Mouse (Mus musculus) testis, adult 2 months (tissue): ENCODE results near the gene Gse1. TPM values are rescaled to one million over a fixed set of nuclear protein-coding genes. Genes with fewer than 3 reads are reported as not detected.

Experiments used
- H3K27ac ChIP-seq: fragments of 200-500 bp; 2 replicates; pipeline ENCODE4 v1.5.1; 2012; ENCODE audit warnings: low read depth, low read length; ENCODE audit not compliant: control insufficient read depth, insufficient read depth
- H3K27me3 ChIP-seq: fragments of 200-500 bp; 2 replicates; pipeline ENCODE4 v1.6.1; 2012; ENCODE audit warnings: mild to moderate bottlenecking, low read length, moderate library complexity; ENCODE audit not compliant: control insufficient read depth, insufficient read depth
- H3K36me3 ChIP-seq: fragments of 200-500 bp; 2 replicates; pipeline ENCODE4 v1.6.1; 2012; ENCODE audit warnings: mild to moderate bottlenecking, low read length; ENCODE audit not compliant: control insufficient read depth, insufficient read depth
- H3K4me1 ChIP-seq: fragments of 200-500 bp; 2 replicates; pipeline ENCODE4 v1.6.1; 2012; ENCODE audit warnings: low read length; ENCODE audit not compliant: control insufficient read depth, insufficient read depth
- H3K4me3 ChIP-seq: fragments of 200-500 bp; 2 replicates; pipeline ENCODE4 v1.5.1; 2012; ENCODE audit warnings: low read depth, mild to moderate bottlenecking, low read length, moderate library complexity, mixed read lengths; ENCODE audit not compliant: control insufficient read depth
- CTCF ChIP-seq: fragments of 200-500 bp; IDR thresholded peaks from 2 replicates; pipeline ENCODE4 v1.5.1; 2012; ENCODE audit warnings: low read depth, mild to moderate bottlenecking, inconsistent platforms, low read length, moderate library complexity; ENCODE audit not compliant: control insufficient read depth, insufficient read depth, insufficient replicate concordance
- POLR2A ChIP-seq: fragments of 200-500 bp; IDR thresholded peaks from 2 replicates; pipeline ENCODE4 v1.6.1; 2012; ENCODE audit warnings: low read depth, mild to moderate bottlenecking, inconsistent platforms, low read length, moderate library complexity; ENCODE audit not compliant: control insufficient read depth
- polyA plus RNA-seq: library from polyadenylated mRNA; depleted of rRNA; stranded (reverse); fragments of >200 nt; gene quantifications from 2 replicates; pipeline ENCODE4 v1.2.3, GENCODE M21; 2012

The Gse1 gene
- polyA plus RNA-seq, 1 experiment, result 4.0 TPM

DNA sequence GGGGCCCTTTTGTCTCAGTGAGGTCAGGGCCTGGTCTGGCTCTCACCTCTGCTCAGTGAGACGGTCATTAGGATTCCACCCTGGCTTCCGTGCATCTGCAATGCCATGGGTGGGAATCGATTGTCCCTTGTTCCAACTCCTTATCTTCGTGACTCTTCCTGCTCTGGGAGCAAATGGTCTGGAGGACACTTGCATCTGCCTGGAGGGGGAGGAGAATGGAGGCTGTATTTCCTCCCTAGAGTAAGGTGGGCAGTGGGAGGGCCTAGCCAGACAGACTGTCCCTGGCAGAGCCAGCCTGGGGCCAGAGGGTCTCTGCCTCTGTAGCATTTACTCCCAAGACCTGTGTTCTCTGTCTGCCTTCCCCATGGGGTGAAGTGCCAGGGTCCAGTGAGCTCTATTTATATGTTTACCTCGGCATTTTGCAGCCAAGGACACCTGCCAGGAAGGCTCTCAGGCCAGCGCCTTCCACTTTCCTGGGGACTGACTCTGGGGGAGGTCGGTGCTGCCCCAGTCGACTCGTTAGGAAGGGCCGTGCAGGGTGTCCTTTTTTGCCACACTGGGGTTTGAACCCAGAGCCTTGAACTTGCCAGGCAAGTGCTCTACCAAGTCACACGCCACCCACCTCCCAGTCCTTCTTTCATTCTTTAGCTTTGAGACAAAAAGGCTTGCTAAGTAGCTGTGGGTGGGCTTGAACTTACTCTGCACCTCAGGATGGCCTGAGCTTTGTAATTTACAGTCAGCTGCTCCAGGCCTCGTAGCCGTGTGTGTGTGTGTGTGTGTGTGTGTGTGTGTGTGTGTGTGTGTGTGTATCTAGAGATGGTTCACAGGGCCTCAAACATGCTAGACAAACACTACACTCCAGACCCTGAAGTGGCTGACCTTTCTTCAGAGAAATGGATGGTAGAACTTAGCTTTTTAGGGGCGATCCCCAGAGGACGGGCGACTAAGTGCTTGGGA is 265.5 kb downstream of the Gse1 start:
- Histone ChIP-seq H3K36me3 (no peaks in the 10 kb centered on the region), H3K4me3 (no peak overlapping the region), H3K27ac (no peak overlapping the region), H3K27me3 (no peaks in the 10 kb centered on the region), H3K4me1 (peaks cover 10% of the 10 kb centered on the region)
- no peak for TF ChIP-seq CTCF
- TF ChIP-seq POLR2A, result no peak

DNA sequence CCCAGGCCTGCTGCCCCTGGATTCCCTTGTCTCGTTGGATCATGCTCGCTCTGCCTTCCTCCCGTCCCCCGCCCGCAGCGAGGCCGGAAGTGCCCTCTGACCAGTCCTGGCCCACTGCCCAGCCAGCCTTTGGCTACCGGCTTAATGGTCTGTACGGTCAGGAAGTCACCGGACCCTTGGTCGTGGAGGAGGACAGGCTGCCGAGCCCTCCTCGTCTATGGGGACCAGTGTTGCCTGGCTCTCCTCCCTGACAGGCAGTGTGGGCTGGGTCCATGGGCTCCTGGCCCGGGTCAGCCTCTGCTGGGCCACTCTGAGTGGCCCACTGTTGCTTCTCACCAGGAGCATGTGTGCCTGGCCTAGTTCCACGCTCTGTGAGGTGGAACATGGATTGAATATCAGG is 266.6 kb downstream of the Gse1 start:
- Histone ChIP-seq H3K4me3 (no peak overlapping the region), H3K36me3 (no peaks in the 10 kb centered on the region), H3K4me1 (peaks cover 1% of the 10 kb centered on the region), H3K27ac (no peak overlapping the region), H3K27me3 (no peaks in the 10 kb centered on the region)
- TF ChIP-seq POLR2A (no peak), CTCF (no peak)

DNA sequence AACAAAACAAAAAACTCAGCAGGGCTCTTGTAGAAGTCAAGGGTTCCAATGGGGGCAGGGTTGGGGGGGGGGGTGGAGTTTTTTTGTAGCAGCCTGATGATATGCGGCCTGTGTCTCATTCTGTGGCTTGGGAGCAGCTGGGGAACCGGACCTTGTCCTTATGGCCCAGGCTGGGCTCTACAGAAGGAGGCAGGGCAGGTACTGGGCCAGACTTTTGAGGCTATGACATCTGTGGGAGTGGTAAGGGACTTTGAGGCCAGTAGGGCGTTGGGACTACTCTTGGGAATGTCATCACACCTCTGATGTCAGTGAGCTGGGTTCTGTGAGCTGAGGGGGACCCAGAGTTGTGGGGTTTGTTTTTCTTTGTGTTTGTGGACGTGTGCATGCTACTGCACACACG is 267.2 kb downstream of the Gse1 start:
- H3K36me3 ChIP-seq, result no peaks in the 10 kb centered on the region
- no peak overlapping the region for H3K27ac ChIP-seq
- no peaks in the 10 kb centered on the region; the same call in none of the 2 replicates for H3K4me1 ChIP-seq
- H3K4me3 ChIP-seq, result no peak overlapping the region
- H3K27me3 ChIP-seq, result no peaks in the 10 kb centered on the region
- TF ChIP-seq CTCF (no peak), POLR2A (no peak)

DNA sequence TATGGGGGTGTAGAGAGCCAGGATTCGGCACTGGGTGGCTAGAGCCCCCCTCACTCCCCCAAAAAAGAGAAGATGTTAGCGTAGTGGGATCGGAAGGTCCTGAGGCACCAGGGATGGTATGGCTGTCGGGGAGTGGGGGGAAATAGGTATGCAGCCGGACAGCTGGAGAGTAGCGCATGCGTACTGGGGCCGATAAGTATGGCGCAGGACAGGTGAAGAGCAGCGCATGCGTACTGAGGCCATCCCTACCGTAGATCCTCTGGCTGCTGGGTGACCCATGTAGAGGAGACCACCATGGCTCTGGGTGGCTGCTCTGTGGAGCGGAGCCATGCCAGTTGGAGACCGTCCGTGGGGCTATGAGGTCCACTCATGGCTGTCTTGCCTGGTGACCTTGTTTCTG is 268.2 kb downstream of the Gse1 start:
- Histone ChIP-seq H3K27me3 (no peaks in the 10 kb centered on the region), H3K4me1 (no peaks in the 10 kb centered on the region; the same call in none of the 2 replicates), H3K27ac (no peak overlapping the region), H3K36me3 (no peaks in the 10 kb centered on the region), H3K4me3 (no peak overlapping the region; the same call in 1 of the 2 replicates)
- TF ChIP-seq CTCF (no peak), POLR2A (peak; percentile 41; the same call in 1 of the 2 replicates)

DNA sequence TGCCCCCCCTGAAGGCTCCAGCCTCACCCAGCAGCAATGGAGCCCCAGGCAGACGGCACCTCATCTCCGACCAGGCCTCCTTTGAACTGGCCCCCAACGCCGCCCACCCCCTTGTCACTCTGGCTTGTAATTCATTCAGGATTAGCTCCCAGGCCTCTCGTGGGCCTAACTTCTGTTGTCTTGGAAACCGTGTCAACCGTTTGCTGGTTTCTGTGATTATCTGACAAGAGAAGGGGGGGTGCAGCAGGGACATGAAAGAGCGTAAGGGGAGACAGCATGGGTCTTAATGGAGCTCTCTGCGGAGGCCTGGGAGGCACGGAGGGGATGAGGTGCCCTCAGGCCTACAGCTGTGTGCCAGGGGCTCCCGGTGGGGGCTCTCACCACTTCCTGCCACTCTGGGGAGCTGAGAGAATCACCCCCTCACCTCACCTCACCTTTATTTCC is 269.3 kb downstream of the Gse1 start:
- H3K27ac ChIP-seq, result no peak overlapping the region
- no peak for TF ChIP-seq POLR2A
- H3K27me3 ChIP-seq, result no peaks in the 10 kb centered on the region
- H3K36me3 ChIP-seq, result no peaks in the 10 kb centered on the region
- no peaks in the 10 kb centered on the region; the same call in none of the 2 replicates for H3K4me1 ChIP-seq
- H3K4me3 ChIP-seq, result no peak overlapping the region

DNA sequence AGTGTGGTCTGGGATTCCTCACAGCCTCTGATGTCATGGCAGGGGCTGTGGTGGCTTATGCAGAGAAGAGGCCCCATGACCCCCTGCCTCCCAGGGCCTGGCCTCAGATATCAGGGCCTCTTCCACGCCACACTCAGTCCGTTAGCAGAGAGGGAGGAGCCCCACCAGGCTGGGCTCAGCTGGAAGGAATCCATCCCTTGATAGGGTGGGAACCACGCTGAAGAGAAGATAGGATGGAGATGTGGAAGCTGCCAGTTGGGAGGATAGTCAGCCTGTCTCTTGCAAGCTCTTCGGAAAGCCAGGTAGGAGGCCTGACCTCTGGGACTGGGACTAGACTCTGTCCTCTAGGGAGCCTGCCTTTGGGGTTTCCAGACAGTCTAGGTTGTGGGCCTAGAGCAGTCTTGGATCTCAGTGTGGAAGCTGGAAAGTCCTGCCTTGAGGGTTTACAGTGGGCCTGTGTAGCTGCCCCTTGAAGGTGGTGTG is 270.1 kb downstream of the Gse1 start:
- no peak overlapping the region for H3K4me3 ChIP-seq
- no peaks in the 10 kb centered on the region for H3K36me3 ChIP-seq
- no peak overlapping the region for H3K27ac ChIP-seq
- no peaks in the 10 kb centered on the region for H3K27me3 ChIP-seq
- no peak for TF ChIP-seq CTCF
- TF ChIP-seq POLR2A, result no peak
- no peaks in the 10 kb centered on the region; the same call in 1 of the 2 replicates for H3K4me1 ChIP-seq

DNA sequence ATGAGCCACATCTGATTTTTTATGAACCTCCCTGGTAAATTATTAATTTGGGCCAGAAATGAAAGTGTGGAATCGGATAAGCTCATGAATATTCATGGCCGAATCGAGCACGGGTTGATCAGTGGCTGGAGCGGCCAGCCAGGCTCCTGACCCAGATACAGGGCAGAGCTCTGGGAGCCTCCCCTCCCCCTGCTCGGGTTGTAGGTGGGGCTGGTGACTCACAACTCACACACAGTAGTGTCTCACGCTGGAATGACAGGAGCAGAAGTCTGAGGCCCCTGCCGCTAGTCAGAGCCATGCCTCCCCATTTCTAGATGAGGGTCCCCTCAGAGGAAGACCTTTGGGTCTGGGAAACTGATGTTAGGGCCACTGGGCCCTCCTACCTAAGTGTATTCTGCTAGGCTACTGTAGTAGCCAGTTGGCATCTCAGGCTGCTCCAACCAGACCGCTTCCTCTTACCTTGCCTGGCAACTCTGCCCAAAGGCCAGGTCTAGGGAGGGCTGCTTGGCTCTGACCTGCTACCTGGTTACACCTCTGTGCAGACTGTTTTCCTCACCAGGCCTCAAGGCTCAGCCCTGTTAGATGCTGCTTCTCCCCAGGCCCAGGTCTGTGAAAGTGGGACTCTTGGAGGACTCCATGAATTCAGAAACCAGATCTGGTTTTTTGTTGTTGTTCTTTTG is 270.8 kb downstream of the Gse1 start:
- no peaks in the 10 kb centered on the region for H3K36me3 ChIP-seq
- peaks cover 1% of the 10 kb centered on the region; the same call in 1 of the 2 replicates for H3K4me1 ChIP-seq
- H3K27me3 ChIP-seq, result no peaks in the 10 kb centered on the region
- no peak for TF ChIP-seq POLR2A
- TF ChIP-seq CTCF, result no peak
- no peak overlapping the region for H3K4me3 ChIP-seq
- no peak overlapping the region for H3K27ac ChIP-seq
